Mouse (Mus musculus): ENCODE data around the gene Pllp. TPM values are rescaled to one million over a fixed set of nuclear protein-coding genes. Genes with fewer than 3 reads are reported as not detected.

Gene Pllp
- polyA plus RNA-seq, 1 experiment = 0.60 TPM

- TF ChIP-seq CTCF (IDR thresholded peaks at IDR 0.05; ENCODE audit: borderline replicate concordance, insufficient read depth, low read length) (no peak), POLR2A (IDR thresholded peaks at IDR 0.05; ENCODE audit: low read depth, low read length) (no peak)
- Histone ChIP-seq H3K4me1 (ENCODE audit: control insufficient read depth, insufficient read depth, low read length) (no peaks in the 10 kb centered on the region), H3K27ac (ENCODE audit: insufficient read depth, low read length) (no peak overlapping the region), H3K4me3 (ENCODE audit: insufficient read depth, low read length) (no peak overlapping the region)
Measured at GRCm38 (mm10) chr8:94660418-94660817, 35.7 kb downstream of the Pllp start.

- no peak for TF ChIP-seq CTCF (IDR thresholded peaks at IDR 0.05; ENCODE audit: borderline replicate concordance, insufficient read depth, low read length)
- TF ChIP-seq POLR2A (IDR thresholded peaks at IDR 0.05; ENCODE audit: low read depth, low read length) = no peak
- Histone ChIP-seq H3K4me1 (ENCODE audit: control insufficient read depth, insufficient read depth, low read length) (no peaks in the 10 kb centered on the region), H3K27ac (ENCODE audit: insufficient read depth, low read length) (no peak overlapping the region), H3K4me3 (ENCODE audit: insufficient read depth, low read length) (no peak overlapping the region)
Measured at GRCm38 (mm10) chr8:94658031-94658430, 38.0 kb downstream of the Pllp start.

GRCm38 (mm10) chr8:94654994-94655393 is 41.1 kb downstream of the Pllp start:
- no peak overlapping the region for H3K4me3 ChIP-seq (ENCODE audit: insufficient read depth, low read length)
- H3K27ac ChIP-seq (ENCODE audit: insufficient read depth, low read length) = no peak overlapping the region
- H3K4me1 ChIP-seq (ENCODE audit: control insufficient read depth, insufficient read depth, low read length) = no peaks in the 10 kb centered on the region
- TF ChIP-seq CTCF (IDR thresholded peaks at IDR 0.05; ENCODE audit: borderline replicate concordance, insufficient read depth, low read length) (no peak), POLR2A (IDR thresholded peaks at IDR 0.05; ENCODE audit: low read depth, low read length) (no peak)

GRCm38 (mm10) chr8:94652951-94653350 is 43.1 kb downstream of the Pllp start:
- no peak overlapping the region for H3K27ac ChIP-seq (ENCODE audit: insufficient read depth, low read length)
- no peak overlapping the region for H3K4me3 ChIP-seq (ENCODE audit: insufficient read depth, low read length)
- no peaks in the 10 kb centered on the region for H3K4me1 ChIP-seq (ENCODE audit: control insufficient read depth, insufficient read depth, low read length)
- no peak for TF ChIP-seq CTCF (IDR thresholded peaks at IDR 0.05; ENCODE audit: borderline replicate concordance, insufficient read depth, low read length)
- TF ChIP-seq POLR2A (IDR thresholded peaks at IDR 0.05; ENCODE audit: low read depth, low read length) = no peak

GRCm38 (mm10) chr8:94649496-94649895 is 46.6 kb downstream of the Pllp start:
- no peaks in the 10 kb centered on the region for H3K4me1 ChIP-seq (ENCODE audit: control insufficient read depth, insufficient read depth, low read length)
- TF ChIP-seq POLR2A (IDR thresholded peaks at IDR 0.05; ENCODE audit: low read depth, low read length) = no peak
- TF ChIP-seq CTCF (IDR thresholded peaks at IDR 0.05; ENCODE audit: borderline replicate concordance, insufficient read depth, low read length) = no peak

GRCm38 (mm10) chr8:94646165-94646564 is 49.9 kb downstream of the Pllp start:
- H3K4me3 ChIP-seq (ENCODE audit: insufficient read depth, low read length) = no peak overlapping the region
- H3K27ac ChIP-seq (ENCODE audit: insufficient read depth, low read length) = no peak overlapping the region
- TF ChIP-seq POLR2A (IDR thresholded peaks at IDR 0.05; ENCODE audit: low read depth, low read length) = no peak
- no peak for TF ChIP-seq CTCF (IDR thresholded peaks at IDR 0.05; ENCODE audit: borderline replicate concordance, insufficient read depth, low read length)
- H3K4me1 ChIP-seq (ENCODE audit: control insufficient read depth, insufficient read depth, low read length) = no peaks in the 10 kb centered on the region

More at GRCm38 (mm10) chr8:94649496-94649895, 46.6 kb downstream of the Pllp start:
- H3K4me3 ChIP-seq (ENCODE audit: insufficient read depth, low read length) = no peak overlapping the region
- H3K27ac ChIP-seq (ENCODE audit: insufficient read depth, low read length) = no peak overlapping the region

- TF ChIP-seq CTCF (IDR thresholded peaks at IDR 0.05; ENCODE audit: borderline replicate concordance, insufficient read depth, low read length) (no peak), POLR2A (IDR thresholded peaks at IDR 0.05; ENCODE audit: low read depth, low read length) (no peak)
- Histone ChIP-seq H3K4me3 (ENCODE audit: insufficient read depth, low read length) (no peak overlapping the region), H3K27ac (ENCODE audit: insufficient read depth, low read length) (no peak overlapping the region), H3K4me1 (ENCODE audit: control insufficient read depth, insufficient read depth, low read length) (no peaks in the 10 kb centered on the region)
Measured at GRCm38 (mm10) chr8:94645202-94645601, 50.9 kb downstream of the Pllp start.

GRCm38 (mm10) chr8:94641938-94642337 is 54.1 kb downstream of the Pllp start:
- TF ChIP-seq POLR2A (IDR thresholded peaks at IDR 0.05; ENCODE audit: low read depth, low read length) (no peak), CTCF (IDR thresholded peaks at IDR 0.05; ENCODE audit: borderline replicate concordance, insufficient read depth, low read length) (no peak)
- Histone ChIP-seq H3K4me1 (ENCODE audit: control insufficient read depth, insufficient read depth, low read length) (no peaks in the 10 kb centered on the region), H3K27ac (ENCODE audit: insufficient read depth, low read length) (no peak overlapping the region), H3K4me3 (ENCODE audit: insufficient read depth, low read length) (no peak overlapping the region)

GRCm38 (mm10) chr8:94641183-94641582 is 54.9 kb downstream of the Pllp start:
- Histone ChIP-seq H3K4me1 (ENCODE audit: control insufficient read depth, insufficient read depth, low read length) (no peaks in the 10 kb centered on the region), H3K27ac (ENCODE audit: insufficient read depth, low read length) (no peak overlapping the region), H3K4me3 (ENCODE audit: insufficient read depth, low read length) (no peak overlapping the region)
- TF ChIP-seq POLR2A (IDR thresholded peaks at IDR 0.05; ENCODE audit: low read depth, low read length) (no peak), CTCF (IDR thresholded peaks at IDR 0.05; ENCODE audit: borderline replicate concordance, insufficient read depth, low read length) (no peak)

GRCm38 (mm10) chr8:94634211-94634610 is 61.9 kb downstream of the Pllp start:
- TF ChIP-seq POLR2A (IDR thresholded peaks at IDR 0.05; ENCODE audit: low read depth, low read length) = no peak
- TF ChIP-seq CTCF (IDR thresholded peaks at IDR 0.05; ENCODE audit: borderline replicate concordance, insufficient read depth, low read length) = no peak
- no peak overlapping the region for H3K4me3 ChIP-seq (ENCODE audit: insufficient read depth, low read length)
- no peaks in the 10 kb centered on the region for H3K4me1 ChIP-seq (ENCODE audit: control insufficient read depth, insufficient read depth, low read length)
- no peak overlapping the region for H3K27ac ChIP-seq (ENCODE audit: insufficient read depth, low read length)

Data from embryonic fibroblast, embryonic 13.5 days (primary cell).